Mouse (Mus musculus): Measurements from ENCODE around the gene Ptprm.

Gene Ptprm

DNA sequence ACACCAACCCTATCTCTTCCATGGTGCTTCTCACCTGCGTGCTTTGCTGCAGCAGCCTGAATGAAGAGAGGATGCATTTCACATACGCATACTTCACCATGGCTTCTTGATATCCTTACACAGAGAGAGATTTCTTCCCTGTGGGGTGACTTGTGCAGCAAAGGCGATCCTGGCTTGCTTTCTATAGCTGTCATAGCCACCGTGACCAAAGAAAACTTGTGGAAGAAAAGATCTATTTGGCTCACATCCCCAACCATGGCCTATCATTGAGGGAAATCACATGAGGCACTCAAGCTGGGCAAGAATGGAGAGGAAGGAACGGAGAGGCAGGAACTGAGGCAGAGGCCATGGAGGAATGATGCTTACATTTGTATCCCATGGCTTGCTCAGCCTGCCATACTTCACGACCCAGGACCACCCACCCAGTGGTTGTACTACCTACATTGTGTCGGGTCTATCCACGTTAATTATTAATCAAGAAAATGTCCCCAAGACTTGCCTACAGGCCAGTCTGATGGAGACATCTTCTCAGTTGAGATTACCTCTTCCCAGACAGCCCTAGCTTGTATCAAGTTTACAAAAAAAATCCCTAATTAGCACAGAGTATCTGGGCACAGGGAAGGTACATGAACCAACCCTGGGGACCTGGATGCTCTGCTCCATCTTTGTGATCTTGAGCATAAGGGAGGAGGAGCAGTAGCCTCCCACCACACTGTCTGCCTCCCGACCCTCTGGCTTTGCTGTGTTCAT lies 641.6 kb downstream of the Ptprm start:
- DNase-seq (ENCODE audit: low spot score): no peak

DNA sequence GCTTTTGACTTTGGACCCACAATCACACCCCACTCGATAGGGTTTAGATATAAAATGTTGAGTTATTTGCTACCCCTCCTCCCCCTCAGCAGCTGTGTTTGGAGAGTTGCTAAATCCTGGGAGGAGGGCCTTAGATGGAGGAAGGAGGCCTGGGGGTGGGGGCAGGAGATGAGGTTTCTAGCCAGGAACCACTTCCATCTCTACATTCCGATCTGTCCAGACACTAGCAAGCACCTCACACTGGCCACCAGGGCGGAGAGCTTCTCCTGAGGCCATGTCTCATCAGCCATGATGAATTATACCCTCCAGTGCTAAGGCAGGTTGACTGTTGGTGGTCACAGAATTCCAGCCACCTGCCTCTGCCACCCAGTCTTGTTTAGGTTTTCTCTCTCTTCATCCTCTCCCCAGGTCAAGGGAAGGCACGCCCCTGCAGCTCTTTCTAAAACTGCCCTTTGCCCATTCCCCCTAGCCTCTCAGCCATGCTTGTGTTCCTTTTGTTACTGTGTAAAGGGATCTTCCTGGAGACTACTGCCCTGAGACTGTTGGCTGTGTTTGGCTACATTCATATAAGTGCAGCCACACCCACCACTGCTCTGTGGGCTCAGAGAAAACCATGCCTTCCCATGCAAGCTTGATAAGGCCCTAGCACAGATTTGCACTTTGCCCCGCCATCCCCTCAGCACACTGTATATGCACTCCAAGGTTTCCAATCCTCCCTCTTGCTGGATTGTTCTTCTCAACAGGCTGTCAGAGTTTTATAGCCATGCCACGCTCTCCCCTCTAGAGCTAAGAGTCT lies 642.8 kb downstream of the Ptprm start:
- no peak for DNase-seq (ENCODE audit: low spot score)

DNA sequence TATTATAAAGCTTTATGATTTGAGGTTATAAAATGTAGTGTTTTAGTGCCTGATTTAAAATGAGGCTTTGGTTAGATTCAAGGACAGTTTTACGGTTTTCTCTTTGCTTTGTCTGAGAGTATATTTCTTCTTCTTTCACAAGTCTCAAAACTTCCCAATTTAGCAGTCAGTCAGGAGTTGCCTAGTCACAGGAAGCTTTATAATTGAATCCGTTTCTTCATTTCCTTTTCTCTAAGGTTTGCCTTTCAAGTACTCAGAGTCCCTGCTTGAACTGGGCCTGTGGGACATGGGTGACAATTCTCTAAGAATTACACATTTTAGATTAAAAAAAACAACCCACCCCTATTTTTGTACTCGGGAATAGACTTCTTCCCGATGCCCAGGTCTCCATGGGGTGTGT lies 643.7 kb downstream of the Ptprm start:
- no peak for DNase-seq (ENCODE audit: low spot score)

DNA sequence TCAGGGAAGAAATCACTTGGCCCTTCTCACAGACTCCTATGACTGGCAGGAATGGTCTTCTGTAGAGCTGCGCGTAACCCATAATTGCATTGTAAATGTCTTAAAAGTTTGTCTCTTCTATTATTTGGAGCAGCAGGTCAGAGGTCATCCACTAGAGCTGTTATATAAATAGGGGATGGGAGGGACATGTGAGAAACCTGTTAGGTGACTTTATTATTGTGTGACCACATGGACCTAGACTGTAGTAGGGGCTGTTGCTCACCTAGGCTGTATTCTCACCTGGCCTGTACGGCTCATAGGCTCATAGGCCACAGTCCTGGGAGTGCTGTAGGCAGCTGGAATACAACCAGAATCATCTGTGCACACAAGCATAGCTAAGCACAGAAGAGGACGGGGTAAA lies 645.5 kb downstream of the Ptprm start:
- DNase-seq (ENCODE audit: low spot score): no peak

DNA sequence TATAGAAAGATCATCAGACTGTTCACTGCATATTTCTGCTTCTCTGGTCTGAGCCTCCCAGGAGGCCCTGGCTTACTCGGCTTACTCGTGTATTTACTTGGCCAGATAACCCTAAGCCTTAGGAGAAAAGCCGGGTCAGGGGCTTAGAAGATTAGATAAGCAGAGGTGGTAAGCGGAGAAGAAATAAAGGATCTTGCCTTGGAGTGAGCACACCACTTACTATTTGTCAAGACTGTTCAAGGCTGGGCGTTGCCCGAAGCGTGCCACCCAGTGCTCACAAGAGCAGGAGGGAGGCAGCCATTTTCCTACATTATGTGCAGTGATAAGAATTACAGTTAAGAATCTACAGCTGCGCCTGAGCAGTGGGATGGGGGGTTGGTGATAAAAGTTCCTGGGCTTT lies 646.6 kb downstream of the Ptprm start:
- no peak for DNase-seq (ENCODE audit: low spot score)

DNA sequence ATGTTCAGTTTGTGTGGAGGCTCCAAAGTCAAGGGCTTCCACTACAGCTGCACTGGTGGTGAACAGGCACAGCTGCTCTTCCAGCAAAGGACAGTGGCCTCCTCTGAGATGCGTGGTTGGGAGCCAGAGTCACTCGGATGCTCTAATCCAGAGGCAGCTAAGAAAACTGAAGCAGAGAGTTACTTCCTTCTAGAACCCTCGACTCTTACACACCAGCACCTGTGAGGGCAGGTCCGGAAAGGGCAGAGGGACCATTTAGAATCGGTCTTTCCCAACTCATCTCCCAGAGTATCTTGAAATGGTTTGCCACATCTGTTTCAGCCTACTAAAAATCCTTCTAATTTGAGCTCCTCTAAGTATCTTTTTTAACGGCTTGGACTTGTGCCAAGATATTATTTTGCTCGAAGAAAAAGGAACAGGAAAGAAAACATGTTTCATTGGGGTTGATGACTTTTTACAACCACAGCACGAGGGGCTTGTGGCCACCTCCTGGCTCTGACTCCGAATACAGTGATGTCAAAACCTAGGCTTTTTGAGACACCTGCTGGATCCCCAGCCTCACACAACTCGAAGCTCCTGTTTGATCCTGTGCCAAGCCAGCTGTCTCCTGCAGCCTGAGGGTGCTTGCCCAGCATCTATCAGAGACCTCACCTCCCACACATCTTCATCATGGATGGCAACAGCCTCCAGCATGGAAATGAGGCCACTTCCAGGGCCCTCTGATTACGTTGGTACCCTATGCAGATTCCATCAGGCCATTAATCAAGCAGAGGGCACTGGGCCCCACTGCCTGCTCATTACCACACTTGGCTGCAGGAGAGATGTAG lies 652.7 kb downstream of the Ptprm start:
- DNase-seq (ENCODE audit: low spot score): no peak

DNA sequence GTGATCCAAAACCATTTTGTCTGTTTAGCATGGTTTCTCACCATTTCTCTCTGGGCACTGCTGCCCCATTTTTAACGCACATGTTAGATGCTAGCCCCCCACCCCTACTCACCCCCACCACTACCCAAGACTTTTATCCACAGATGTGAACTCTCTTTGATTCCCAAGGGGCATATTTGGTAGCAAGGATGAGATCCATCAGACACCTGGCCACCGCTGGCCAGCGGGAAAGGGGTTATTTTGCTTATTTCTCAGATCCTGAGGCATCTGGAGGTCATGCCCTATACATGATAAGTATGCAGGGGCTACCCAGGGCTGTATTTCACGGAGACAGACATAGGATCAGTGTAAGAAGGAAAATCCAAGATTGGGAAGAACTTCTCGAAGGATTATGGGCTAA lies 654.4 kb downstream of the Ptprm start:
- no peak for DNase-seq (ENCODE audit: low spot score)

DNA sequence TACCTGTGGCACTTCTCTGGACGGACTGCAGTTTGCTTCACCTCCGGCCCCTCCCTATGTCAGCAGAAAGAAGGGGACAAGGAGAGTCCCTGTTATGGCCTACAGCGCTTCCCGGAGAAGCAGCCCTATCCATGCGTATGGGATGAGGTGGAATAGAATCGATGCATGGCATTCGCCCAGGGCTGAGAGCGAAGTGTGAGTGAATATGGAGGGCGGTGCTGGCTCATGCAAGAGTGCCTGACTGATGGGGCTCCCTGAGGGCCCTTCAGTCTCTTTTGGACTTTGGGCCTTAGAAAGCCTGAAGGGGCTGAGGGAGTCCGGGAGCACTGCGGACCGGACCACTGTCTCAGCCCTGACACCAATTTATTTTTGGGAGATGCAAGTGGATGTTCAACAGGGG lies 656.6 kb downstream of the Ptprm start:
- DNase-seq (ENCODE audit: low spot score): no peak

DNA sequence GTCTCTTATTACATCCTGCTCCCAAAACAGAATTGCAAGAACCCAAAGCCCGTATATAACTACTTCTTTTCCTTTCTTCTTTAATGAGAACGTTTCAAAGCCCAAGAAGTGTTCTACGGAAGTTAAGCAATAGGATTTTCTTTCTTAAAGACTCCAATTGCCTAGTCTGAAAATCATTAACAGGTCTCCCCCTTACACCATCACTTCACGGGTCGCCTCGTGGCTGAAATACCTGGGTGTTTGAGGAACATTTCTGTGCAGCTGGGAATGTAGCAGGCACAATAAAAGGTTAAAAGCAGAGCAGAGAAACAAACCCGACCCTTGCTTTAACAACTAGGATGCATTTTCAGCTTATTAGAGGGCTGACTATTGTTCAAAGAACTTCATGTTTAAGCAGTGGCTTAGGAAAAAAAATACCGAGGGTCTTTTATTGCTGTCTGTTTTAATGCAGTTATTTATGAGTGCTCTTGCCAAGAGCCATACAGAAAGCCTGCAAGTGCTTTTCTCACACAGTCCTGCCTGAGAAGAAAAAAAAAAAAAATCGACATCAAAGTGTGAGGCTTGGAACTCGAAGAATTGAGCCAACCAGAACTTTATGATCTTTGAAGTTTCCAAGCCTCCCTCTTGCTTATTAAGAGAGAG lies 657.6 kb downstream of the Ptprm start:
- DNase-seq (ENCODE audit: low spot score): no peak

DNA sequence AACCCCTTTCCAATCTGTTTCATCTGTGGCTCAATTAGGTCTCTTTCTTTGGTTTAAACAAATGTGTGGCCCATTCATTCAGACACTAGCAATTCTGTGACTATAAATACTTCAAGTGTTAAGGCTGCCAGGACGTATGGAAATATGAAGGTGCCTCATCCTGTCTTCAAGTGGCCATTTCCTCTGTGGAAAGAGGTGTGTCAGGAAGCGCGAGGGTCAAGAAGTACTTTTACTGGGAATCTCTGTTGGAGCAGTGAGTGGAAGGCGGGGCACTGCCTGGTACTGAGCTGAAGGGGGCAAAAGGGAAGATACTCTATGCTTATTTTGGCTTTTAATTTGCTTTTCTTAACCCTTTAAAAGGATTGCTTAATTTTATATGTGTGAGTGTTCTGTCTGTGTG lies 659.9 kb downstream of the Ptprm start:
- no peak for DNase-seq (ENCODE audit: low spot score)

DNA sequence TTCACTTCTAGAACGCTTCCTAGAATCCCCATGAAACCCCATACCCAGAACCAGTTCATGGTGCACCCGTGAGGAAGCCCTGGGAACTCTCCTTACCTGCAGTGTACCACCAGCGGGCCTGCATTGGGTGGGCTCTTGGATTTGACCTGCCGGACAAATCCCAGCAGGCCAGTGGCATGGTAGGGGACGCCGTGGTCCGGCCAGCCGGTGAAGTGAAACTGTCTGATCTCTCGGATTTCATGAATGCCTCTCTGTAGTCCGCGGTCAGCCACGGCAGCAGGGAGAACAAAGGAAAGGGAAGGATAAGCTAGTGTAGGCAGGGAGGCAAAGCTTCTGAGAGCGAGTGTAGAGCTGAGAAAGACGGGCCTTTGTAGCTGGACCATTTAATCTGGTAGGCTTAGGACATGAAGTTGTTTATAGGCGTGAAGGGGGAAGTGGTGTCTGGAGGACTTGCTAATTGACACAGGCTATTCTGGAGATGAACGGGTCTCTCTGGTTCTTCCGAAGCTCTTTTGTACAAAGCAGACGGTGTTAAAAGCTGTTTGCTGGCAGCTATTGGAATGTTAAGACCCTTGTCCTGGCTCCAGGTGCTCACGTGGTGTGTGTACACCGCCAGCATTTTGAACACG lies 660.5 kb downstream of the Ptprm start:
- no peak for DNase-seq (ENCODE audit: low spot score)

DNA sequence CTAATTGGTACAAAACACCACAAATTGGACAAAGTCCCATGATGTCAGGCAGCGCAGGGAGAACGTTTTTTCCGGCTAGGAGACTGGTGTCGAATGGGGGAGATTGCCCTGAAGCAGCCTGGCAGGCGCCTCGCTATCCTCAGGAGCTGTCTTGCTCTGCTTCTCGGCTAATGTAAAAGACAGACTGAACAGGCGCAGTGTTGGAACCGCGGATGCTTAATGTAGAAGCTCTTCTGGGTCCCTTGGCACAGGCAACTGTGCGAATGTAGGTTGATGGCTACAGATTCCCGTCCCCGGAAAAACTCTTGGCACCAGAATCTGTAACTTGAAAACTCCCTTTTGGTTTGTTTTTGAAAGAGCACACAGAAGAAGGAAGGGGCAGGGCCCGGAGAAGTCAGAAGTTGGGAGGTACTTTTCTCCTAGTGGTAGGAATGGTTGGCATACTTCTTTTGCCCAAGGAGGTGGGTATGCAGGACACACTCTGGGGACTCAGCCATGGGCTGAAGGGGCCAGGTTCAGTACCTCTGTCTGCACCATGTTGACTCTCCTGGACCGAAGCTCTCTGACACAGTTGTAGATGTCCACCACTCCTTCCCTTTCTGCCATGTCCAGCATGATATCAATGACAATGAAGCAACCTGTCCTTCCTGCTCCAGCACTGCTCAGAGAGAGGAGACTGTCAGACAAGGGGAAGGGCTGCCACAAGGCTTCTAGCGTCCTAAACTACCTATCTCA lies 661.1 kb downstream of the Ptprm start:
- no peak for DNase-seq (ENCODE audit: low spot score)

DNA sequence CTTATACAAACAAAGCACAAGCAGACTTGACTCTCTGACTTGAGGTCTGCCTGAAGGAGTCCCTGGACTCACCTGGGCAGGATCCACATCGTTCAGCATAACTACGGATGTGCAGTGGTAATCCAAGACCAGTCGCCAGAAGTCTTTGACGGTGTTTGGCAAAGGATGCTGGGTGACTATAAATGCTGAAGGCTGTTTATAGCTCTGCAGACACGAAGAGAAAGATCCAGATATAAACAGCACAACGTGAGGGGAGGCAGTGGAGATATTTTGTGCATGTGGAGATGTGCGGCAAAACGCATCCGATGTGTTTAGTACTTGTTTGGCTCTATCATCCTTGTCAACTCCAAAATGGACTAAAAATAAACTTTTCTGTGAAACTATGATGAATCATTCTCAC lies 666.1 kb downstream of the Ptprm start:
- DNase-seq (ENCODE audit: low spot score): no peak

DNA sequence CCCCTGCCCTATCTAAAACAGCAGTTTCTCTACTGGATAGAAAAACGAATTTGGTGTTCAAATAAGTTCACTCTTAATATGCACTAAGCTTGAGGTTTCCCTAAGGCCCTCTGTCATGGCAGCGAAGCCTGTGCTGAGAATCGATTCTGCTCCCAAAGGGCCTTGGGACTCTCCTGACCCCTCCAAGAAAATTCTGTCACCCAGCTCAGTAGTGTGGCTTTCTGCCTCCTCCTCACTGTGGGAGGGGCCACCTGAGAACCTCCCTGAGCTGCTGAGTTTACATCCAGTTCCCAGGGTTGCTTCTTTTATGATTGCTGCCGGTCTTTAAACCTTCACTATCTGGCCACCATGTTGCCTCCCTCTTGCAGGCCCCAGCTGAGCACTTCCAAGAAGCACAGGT lies 666.7 kb downstream of the Ptprm start:
- DNase-seq (ENCODE audit: low spot score): no peak

DNA sequence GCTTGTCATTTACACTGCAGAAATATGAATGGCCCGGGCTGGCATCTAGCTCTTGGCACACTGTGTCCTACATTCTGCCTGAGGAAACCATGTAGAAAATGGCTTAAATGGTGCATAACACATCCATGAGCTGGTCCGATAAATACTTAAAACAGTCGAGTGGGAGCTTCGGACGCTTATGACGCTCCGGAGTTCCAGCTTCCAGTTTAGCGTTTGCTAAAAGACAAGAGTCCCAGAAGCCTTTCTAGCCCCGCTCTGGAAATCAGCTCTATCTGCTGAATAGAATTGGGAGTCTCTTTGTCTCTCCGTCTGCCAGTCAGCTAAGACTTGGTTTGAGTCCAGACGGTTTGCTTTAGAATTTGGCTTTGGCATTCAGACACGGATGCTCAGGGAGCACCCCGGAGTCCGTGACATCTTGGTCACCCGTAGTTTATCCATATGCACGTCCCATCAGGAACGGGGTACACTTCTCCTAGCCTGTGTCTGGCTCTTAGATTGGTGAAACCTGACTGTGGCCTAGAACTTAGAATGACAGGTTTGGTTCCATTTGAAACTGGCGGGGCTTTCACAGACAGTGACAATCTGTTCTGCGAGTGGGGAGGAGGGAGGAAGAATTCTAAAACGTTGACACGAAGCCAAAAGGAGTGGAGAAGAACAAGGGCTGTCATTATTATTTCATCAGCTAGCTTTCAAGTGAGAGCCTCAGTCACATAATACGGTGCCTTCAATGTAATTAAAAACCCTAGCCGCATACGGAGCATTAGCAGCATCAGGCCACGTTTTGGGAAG lies 667.4 kb downstream of the Ptprm start:
- DNase-seq (ENCODE audit: low spot score): peak; percentile 17

DNA sequence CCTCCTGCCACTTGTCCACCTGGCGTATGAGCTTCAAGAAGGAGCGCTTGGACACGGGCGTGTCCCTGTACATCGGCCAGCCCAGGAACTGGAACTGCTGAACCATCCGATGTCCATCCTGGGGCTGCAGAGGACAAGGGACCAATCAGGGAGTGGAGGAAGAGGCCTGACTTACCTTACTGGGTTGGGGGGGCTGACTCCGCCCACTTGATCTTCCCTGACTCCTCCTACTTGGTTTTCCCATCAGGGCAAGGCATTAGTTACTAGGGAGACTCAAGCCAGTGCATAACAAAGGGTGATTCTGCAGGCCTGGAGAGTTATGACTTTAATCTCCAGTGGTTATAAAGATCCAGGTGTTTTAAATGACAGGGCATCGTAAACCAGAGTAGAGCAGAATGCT lies 670.8 kb downstream of the Ptprm start:
- no peak for DNase-seq (ENCODE audit: low spot score)

DNA sequence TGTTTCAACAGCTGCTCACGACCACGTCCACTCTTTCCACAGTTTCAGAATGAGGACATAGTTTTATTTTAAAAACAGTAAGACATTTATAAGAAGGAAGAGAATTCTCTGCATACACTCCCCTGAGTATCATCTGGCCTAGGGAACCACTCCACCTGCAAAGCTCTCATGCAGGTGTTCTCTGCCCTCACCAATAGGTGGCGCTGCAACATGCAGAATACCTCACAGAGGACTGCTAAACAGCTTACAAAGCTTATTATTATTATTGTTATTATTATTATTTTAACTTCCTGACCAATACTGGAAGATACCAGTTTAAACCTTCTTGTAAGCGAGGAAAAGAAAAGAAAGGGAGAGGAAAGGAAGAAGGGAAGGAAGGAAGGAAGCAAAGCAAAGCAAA lies 673.6 kb downstream of the Ptprm start:
- DNase-seq (ENCODE audit: low spot score): peak; percentile 28

DNA sequence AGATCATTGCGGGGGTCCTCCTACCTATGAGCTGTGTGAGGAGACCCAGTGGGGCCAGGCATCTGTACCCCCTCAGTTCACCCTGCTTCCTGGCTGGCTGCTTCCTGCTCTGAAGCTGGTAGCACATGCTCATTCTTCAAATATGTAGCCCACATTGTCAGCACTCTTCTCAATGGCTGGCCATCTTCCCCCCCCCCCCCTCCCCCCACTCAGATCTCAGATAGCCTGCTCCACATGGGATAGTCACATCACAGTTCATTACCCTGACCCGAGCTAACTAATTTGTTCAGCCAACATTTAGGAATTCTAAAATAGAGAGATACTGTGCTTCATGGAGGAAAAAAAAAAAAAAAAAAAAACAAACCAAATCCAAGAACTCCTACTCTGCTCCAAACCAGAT lies 679.6 kb downstream of the Ptprm start:
- DNase-seq (ENCODE audit: low spot score): no peak

DNA sequence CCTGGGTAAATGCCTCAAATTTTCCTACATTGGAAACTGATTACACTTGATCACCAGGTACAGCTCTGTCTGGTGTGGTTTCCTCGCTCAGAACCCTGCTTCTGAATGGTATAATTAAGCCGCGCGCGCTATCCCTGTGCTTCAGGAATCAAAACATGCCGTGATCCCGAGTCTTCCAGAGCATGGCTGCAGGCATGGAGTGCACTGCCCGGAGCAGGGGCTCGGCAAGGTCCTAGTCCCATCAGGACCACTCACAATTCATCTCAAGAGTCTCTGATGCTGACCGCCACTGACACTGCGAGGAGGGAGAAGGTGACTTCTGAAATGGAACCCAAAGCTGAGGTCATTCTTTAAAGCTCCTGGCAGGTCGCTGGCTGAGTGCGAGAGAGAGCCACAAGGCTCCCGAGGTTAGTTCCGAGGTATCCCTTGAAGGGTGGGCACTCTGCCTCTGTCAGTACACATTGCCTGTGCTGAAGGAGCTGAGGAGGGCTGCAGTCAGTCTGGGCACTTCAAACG lies 682.5 kb downstream of the Ptprm start:
- DNase-seq (ENCODE audit: low spot score): no peak

DNA sequence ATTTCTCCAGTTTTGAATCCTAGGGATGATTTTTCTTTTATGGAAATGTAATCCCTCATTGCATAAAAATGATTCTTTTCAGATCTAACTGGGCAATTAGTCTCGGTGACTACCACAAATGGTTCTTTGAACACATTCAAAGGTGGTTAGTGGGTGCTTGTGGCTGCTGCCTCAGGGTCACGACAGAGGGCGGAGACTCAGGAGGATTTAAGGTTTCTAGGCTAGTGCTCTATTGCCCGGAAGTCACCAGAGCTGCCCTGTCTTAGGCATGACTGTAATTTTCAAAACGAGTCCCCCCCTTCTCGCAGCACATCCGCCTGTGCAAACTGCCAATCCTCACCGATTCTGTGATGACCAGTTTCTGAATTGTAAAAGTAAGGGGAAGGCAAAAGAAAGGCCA lies 683.0 kb downstream of the Ptprm start:
- no peak for DNase-seq (ENCODE audit: low spot score)

All from layer of hippocampus, adult 11-12 months (tissue).